Mouse (Mus musculus) cerebellum, adult 2 months (tissue): ENCODE measurements around the gene Tspo2. TPM values are rescaled to one million over a fixed set of nuclear protein-coding genes. Genes with fewer than 3 reads are reported as not detected.

ENCODE experiments used
- DNase-seq, 2 experiments: peaks; one replicate each; pipeline ENCODE4 v3.0.0; 2021
- H3K27ac ChIP-seq: fragments of 200-500 bp; 2 replicates; pipeline ENCODE4 v1.5.1; 2012; ENCODE audit warnings: low read length, control low read depth, inconsistent platforms; ENCODE audit not compliant: insufficient read depth
- H3K27me3 ChIP-seq: fragments of 200-500 bp; 2 replicates; pipeline ENCODE4 v1.6.1; 2012; ENCODE audit warnings: inconsistent platforms, mild to moderate bottlenecking, low read length, moderate library complexity; ENCODE audit not compliant: control insufficient read depth, insufficient read depth
- H3K4me1 ChIP-seq: fragments of 200-500 bp; 2 replicates; pipeline ENCODE4 v1.6.1; 2011; ENCODE audit warnings: low read length; ENCODE audit not compliant: control insufficient read depth, insufficient read depth
- H3K4me3 ChIP-seq: fragments of 200-500 bp; replicated peaks from 2 replicates; pipeline ENCODE3; 2011; ENCODE audit warnings: mild to moderate bottlenecking, low read depth, low read length, control low read depth; ENCODE audit not compliant: insufficient read depth
- CTCF ChIP-seq: fragments of 200-500 bp; IDR thresholded peaks from 2 replicates; pipeline ENCODE4 v1.5.1; 2011; ENCODE audit warnings: low read depth, mild to moderate bottlenecking, control low read depth, low read length, moderate library complexity, borderline replicate concordance; ENCODE audit not compliant: insufficient read depth
- POLR2A ChIP-seq: fragments of 200-500 bp; IDR thresholded peaks from 2 replicates; pipeline ENCODE4 v1.6.1; 2011; ENCODE audit warnings: low read length, control low read depth, borderline replicate concordance; ENCODE audit not compliant: insufficient read depth
- WGBS: fragments of 180-500 bp; shearing (Covaris S2); methylation state at CpG from one replicate; pipeline ENCODE4 v1.1.7; 2018; 5-methylcytosine and 5-hydroxymethylcytosine counted together
- polyA plus RNA-seq: library from polyadenylated mRNA; depleted of rRNA; stranded (reverse); fragments of >200 nt; gene quantifications from 2 replicates; pipeline ENCODE4 v1.2.3, GENCODE M21; 2012

The Tspo2 gene
- polyA plus RNA-seq, 1 experiment: 0.43 TPM

GRCm38 (mm10) chr17:48447675-48448074, 3.6 kb downstream of the Tspo2 start:
- no peak overlapping the region for H3K27ac ChIP-seq
- no peaks in the 10 kb centered on the region for H3K4me1 ChIP-seq
- TF ChIP-seq POLR2A: no peak
- no peak for TF ChIP-seq CTCF
- no peak for DNase-seq
- 73% methylated on average over 8 of the region's 8 CpGs for WGBS
- H3K27me3 ChIP-seq: no peaks in the 10 kb centered on the region
- H3K4me3 ChIP-seq: no peak overlapping the region

- Histone ChIP-seq H3K27me3 (no peaks in the 10 kb centered on the region), H3K4me1 (no peaks in the 10 kb centered on the region), H3K4me3 (no peak overlapping the region), H3K27ac (no peak overlapping the region)
- DNase-seq: no peak
- TF ChIP-seq CTCF: no peak
- TF ChIP-seq POLR2A: no peak
- 63% methylated on average over 16 of the region's 16 CpGs for WGBS
Measured at GRCm38 (mm10) chr17:48443542-48444145, 7.7 kb downstream of the Tspo2 start.

- no peak for DNase-seq
- TF ChIP-seq CTCF (peak; percentile 35; the same call in 1 of the 2 replicates), POLR2A (no peak)
- Histone ChIP-seq H3K27me3 (no peaks in the 10 kb centered on the region), H3K27ac (no peak overlapping the region), H3K4me3 (no peak overlapping the region), H3K4me1 (no peaks in the 10 kb centered on the region)
- WGBS: 38% methylated on average over 7 of the region's 7 CpGs
Measured at GRCm38 (mm10) chr17:48442745-48443457, 8.4 kb downstream of the Tspo2 start.

GRCm38 (mm10) chr17:48437421-48437911, 13.9 kb downstream of the Tspo2 start:
- WGBS: 55% methylated on average over 7 of the region's 7 CpGs
- H3K27ac ChIP-seq: no peak overlapping the region

GRCm38 (mm10) chr17:48436487-48436886, 14.8 kb downstream of the Tspo2 start:
- WGBS: 82% methylated on average over 1 of the region's 1 CpGs
- TF ChIP-seq POLR2A (no peak), CTCF (no peak)
- Histone ChIP-seq H3K27ac (no peak overlapping the region), H3K27me3 (no peaks in the 10 kb centered on the region), H3K4me1 (no peaks in the 10 kb centered on the region), H3K4me3 (no peak overlapping the region)
- no peak for DNase-seq

More at GRCm38 (mm10) chr17:48437421-48437911, 13.9 kb downstream of the Tspo2 start:
- Histone ChIP-seq H3K27me3 (no peaks in the 10 kb centered on the region), H3K4me1 (no peaks in the 10 kb centered on the region), H3K4me3 (no peak overlapping the region)
- TF ChIP-seq POLR2A: no peak
- no peak for TF ChIP-seq CTCF
- no peak for DNase-seq

- Histone ChIP-seq H3K27ac (no peak overlapping the region), H3K27me3 (no peaks in the 10 kb centered on the region), H3K4me3 (no peak overlapping the region), H3K4me1 (no peaks in the 10 kb centered on the region)
- no peak for DNase-seq
- WGBS: 69% methylated on average over 5 of the region's 5 CpGs
- TF ChIP-seq CTCF (no peak), POLR2A (no peak)
Measured at GRCm38 (mm10) chr17:48434479-48434878, 16.8 kb downstream of the Tspo2 start.

- Histone ChIP-seq H3K4me1 (no peaks in the 10 kb centered on the region), H3K27me3 (no peaks in the 10 kb centered on the region), H3K27ac (no peak overlapping the region), H3K4me3 (no peak overlapping the region)
- TF ChIP-seq CTCF (no peak), POLR2A (no peak)
- 86% methylated on average over 6 of the region's 6 CpGs for WGBS
- DNase-seq: no peak
Measured at GRCm38 (mm10) chr17:48433689-48434330, 17.5 kb downstream of the Tspo2 start.

GRCm38 (mm10) chr17:48433006-48433655, 18.2 kb downstream of the Tspo2 start:
- Histone ChIP-seq H3K27ac (no peak overlapping the region), H3K27me3 (no peaks in the 10 kb centered on the region), H3K4me3 (no peak overlapping the region), H3K4me1 (no peaks in the 10 kb centered on the region; the same call in 1 of the 2 replicates)
- whole genome bisulfite sequencing: 58% methylated on average over 20 of the region's 20 CpGs
- DNase-seq: no peak
- no peak for TF ChIP-seq CTCF
- TF ChIP-seq POLR2A: no peak
